Mouse (Mus musculus): ENCODE measurements around the gene Braf.

Gene Braf

GRCm38 (mm10) chr6:39556900-39557659 is 168.2 kb downstream of the Braf start:
- DNase-seq (ENCODE audit: low spot score), result no peak

- DNase-seq (ENCODE audit: low spot score), result no peak
These were observed 169.7 kb downstream of the Braf start for GRCm38 (mm10) chr6:39555648-39555945.

GRCm38 (mm10) chr6:39554888-39555647 is 170.2 kb downstream of the Braf start:
- DNase-seq (ENCODE audit: low spot score), result no peak

Data from c-Kit-positive CD71-positive TER-119-positive erythroid progenitor cells, embryonic 14.5 days (primary cell).